Mouse (Mus musculus) hindbrain, embryonic 12.5 days (tissue): ENCODE measurements around the gene Zfp2. TPM values are rescaled to one million over a fixed set of nuclear protein-coding genes. Genes with fewer than 3 reads are reported as not detected.
A peak's percentile ranks its signal among the peaks of the same experiment; 100 is the strongest.

Source experiments
- ATAC-seq: fragments of 200-750 bp; cut with Nextera tagmentation; 2 replicates; pipeline ENCODE4 v1.8.0; 2017; ENCODE audit warnings: moderate TSS enrichment; ENCODE audit not compliant: low FRiP score
- H3K27ac ChIP-seq: fragments of 300-500 bp; sonication (generic); 2 replicates; pipeline ENCODE4 v1.5.1; 2016; ENCODE audit warnings: mild to moderate bottlenecking
- H3K27me3 ChIP-seq: fragments of 300-500 bp; sonication (generic); 2 replicates; pipeline ENCODE4 v1.6.1; 2016; ENCODE audit warnings: mild to moderate bottlenecking
- H3K36me3 ChIP-seq: fragments of 300-500 bp; sonication (generic); 2 replicates; pipeline ENCODE4 v1.6.1; 2016; ENCODE audit warnings: mild to moderate bottlenecking
- H3K4me1 ChIP-seq: fragments of 300-500 bp; sonication (generic); 2 replicates; pipeline ENCODE4 v1.6.1; 2016
- H3K4me2 ChIP-seq: fragments of 300-500 bp; sonication (generic); replicated peaks from 2 replicates; pipeline ENCODE4 v1.6.1; 2016; ENCODE audit warnings: mild to moderate bottlenecking
- H3K4me3 ChIP-seq: fragments of 300-500 bp; sonication (generic); 2 replicates; pipeline ENCODE4 v1.5.1; 2016; ENCODE audit warnings: mild to moderate bottlenecking
- H3K9ac ChIP-seq: fragments of 300-500 bp; sonication (generic); 2 replicates; pipeline ENCODE4 v1.6.1; 2016; ENCODE audit warnings: mild to moderate bottlenecking, moderate library complexity
- H3K9me3 ChIP-seq: fragments of 300-500 bp; sonication (generic); replicated peaks from 2 replicates; pipeline ENCODE4 v1.6.1; 2016; ENCODE audit warnings: mild to moderate bottlenecking
- WGBS: fragments of 180-500 bp; shearing (Covaris S2); methylation state at CpG from one replicate; pipeline ENCODE4 v1.1.7; 2016; 5-methylcytosine and 5-hydroxymethylcytosine counted together
- polyA plus RNA-seq: library from polyadenylated mRNA; unstranded; fragments of >200 nt; fragmentation: Nextera tagmentation; extraction: Ambion mirVana; gene quantifications from 2 replicates; pipeline ENCODE4 v1.2.1, GENCODE M21; 2016

Zfp2 gene
- 35.0 and 37.3 TPM in 2 replicates for polyA plus RNA-seq

DNA sequence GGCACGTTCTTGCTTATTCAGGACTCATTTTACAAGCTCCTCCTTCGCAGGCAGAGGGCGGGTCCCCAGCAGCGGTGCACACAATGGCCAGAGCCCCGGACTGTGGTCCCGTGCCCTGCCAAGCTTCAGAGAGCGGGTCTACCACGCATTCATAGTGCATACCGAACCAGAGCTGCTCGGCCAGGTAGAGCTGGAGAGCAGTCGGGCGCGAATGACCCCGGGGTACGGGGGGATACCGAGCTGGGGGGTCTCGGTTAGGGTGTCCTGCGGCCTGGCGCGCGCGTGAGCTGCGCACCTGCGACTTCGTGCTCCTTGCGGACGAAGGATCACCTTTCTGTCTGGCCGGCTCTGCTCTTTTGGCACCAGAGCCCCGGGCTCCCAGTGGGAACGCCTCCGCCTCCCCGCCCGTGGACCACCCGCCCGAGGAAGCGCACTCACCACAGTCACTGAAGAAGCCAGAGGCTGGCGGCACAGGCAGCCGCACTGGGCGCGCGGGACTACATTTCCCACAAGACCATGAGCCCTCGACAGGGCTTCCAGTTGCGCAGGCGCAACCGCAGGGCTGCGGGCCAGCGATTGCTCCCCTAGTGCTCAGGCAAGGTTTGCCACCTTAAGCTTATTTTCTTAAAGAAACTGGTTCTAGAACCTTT is at the start of gene Zfp2:
Zfp2 (minus strand) TSS at position 495 of the 650 bp plus-strand sequence.
- H3K36me3 ChIP-seq: peaks cover 31% of the 10 kb centered on the region
- H3K9ac ChIP-seq: peak within 1 kb of the TSS; percentile 91
- H3K27me3 ChIP-seq: no peaks in the 10 kb centered on the region
- H3K9me3 ChIP-seq: peaks cover 24% of the 10 kb centered on the region
- peak within 1 kb of the TSS; percentile 48 for H3K4me2 ChIP-seq
- H3K27ac ChIP-seq: peak within 1 kb of the TSS; percentile 88
- WGBS: under 1% methylated on average over 39 of the region's 47 CpGs
- peak; percentile 98 for ATAC-seq
- H3K4me1 ChIP-seq: no peaks in the 10 kb centered on the region
- peak within 1 kb of the TSS; percentile 83 for H3K4me3 ChIP-seq

DNA sequence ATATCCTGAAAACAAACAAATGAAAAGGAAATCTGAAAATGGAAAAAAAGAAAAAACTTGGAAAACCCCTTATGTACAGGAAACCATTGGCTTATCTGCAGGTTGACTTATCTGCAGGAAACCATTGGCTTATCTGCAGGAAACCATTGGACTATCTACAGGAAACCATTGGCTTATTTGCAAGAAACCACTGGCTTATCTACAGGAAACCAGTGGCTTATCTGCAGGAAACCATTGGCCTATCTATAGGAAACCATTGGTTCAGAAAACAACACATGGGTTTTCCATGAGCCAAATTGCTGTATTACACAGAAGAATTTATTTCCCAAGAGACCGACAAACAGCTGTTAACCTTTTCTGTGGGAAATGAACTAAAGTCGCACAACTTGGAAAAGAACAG is 48.9 kb upstream of the Zfp2 start:
- no peak overlapping the region for H3K4me3 ChIP-seq
- H3K27me3 ChIP-seq: no peaks in the 10 kb centered on the region
- H3K4me2 ChIP-seq: no peak overlapping the region
- no peak overlapping the region for H3K27ac ChIP-seq
- WGBS: 98% methylated on average over 2 of the region's 2 CpGs
- no peak overlapping the region for H3K9ac ChIP-seq
- no peaks in the 10 kb centered on the region for H3K9me3 ChIP-seq
- no peaks in the 10 kb centered on the region for H3K36me3 ChIP-seq
- H3K4me1 ChIP-seq: no peaks in the 10 kb centered on the region
- ATAC-seq: no peak

DNA sequence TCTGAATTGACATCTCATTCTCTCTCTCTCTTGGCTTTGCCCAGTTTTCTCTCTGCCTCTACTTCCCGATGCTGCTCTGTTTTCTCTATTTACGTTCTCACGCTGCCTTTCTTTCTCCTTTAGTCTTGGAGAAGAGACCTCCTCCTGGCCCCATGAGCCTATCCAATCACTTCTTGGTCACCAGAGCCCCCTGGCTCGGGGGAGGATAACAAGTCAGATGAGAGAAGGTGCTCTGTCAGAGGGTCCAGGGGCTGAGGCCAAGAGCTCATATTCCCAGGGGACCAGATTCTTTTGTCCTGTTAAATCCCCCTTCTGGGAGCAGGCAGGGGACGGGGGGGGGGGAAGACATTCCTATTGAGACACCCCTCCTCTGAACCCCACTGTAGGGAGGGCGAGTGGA is 37.7 kb upstream of the Zfp2 start, which contains the start of gene Prop1:
Prop1 (minus strand) TSS at position 101 of the 400 bp plus-strand sequence.
- Histone ChIP-seq H3K4me3 (no peak within 1 kb of the TSS), H3K27me3 (no peaks in the 10 kb centered on the region), H3K9ac (no peak within 1 kb of the TSS), H3K4me1 (no peaks in the 10 kb centered on the region), H3K9me3 (no peaks in the 10 kb centered on the region), H3K36me3 (no peaks in the 10 kb centered on the region), H3K27ac (no peak within 1 kb of the TSS), H3K4me2 (no peak within 1 kb of the TSS)
- ATAC-seq: no peak
- 69% methylated on average over 6 of the region's 6 CpGs for WGBS

DNA sequence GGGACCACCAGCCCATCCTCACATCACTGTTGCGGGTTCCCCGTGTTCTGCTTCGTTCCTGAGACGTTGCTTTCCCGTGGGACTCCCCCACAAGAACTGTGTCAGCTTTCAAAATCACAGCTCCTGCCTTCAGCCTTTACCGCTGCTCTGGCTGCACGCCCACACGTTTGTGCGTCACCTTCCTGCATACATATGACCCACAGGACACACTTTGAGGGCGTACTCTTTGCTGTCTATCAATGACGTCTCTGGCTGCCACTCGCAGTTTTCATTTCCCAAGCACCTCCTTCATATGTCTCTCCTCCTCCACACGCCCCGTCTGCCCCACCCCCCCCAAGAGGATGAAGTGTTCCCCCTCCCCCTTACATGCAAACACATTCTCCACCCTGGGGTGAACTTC is 36.3 kb upstream of the Zfp2 start:
- no peak overlapping the region for H3K4me2 ChIP-seq
- H3K27me3 ChIP-seq: no peaks in the 10 kb centered on the region
- WGBS: 75% methylated on average over 14 of the region's 14 CpGs
- no peak overlapping the region for H3K4me3 ChIP-seq
- H3K9me3 ChIP-seq: no peaks in the 10 kb centered on the region
- no peaks in the 10 kb centered on the region for H3K4me1 ChIP-seq
- no peak overlapping the region for H3K27ac ChIP-seq
- no peak overlapping the region for H3K9ac ChIP-seq
- no peak for ATAC-seq
- H3K36me3 ChIP-seq: no peaks in the 10 kb centered on the region

DNA sequence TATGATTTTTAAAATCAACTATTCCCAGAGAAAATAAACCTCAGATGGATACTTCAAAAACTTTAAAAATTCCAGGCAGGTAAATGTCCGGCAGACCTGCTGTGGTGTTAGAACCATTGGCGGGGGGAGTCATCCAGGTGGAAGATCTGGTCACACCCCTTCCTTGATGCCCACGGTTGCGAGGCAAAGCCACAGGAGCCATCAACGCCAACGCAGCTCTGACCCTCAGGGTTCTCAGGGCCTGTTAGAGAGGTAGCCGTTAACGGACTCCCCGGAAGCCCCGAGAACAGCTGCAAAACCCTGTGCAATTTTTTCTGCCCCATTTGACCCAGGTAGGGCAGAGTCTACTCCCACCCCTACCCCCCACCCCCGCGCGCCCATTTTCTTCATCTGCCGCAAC is 27.5 kb upstream of the Zfp2 start, which contains the start of gene 4933414I15Rik:
4933414I15Rik (minus strand) TSS at position 260 of the 400 bp plus-strand sequence.
- Histone ChIP-seq H3K4me3 (no peak within 1 kb of the TSS), H3K27me3 (no peaks in the 10 kb centered on the region), H3K36me3 (no peaks in the 10 kb centered on the region), H3K9me3 (no peaks in the 10 kb centered on the region), H3K9ac (no peak within 1 kb of the TSS), H3K4me1 (no peaks in the 10 kb centered on the region), H3K4me2 (no peak within 1 kb of the TSS), H3K27ac (no peak within 1 kb of the TSS)
- 84% methylated on average over 14 of the region's 14 CpGs for WGBS
- no peak for ATAC-seq

DNA sequence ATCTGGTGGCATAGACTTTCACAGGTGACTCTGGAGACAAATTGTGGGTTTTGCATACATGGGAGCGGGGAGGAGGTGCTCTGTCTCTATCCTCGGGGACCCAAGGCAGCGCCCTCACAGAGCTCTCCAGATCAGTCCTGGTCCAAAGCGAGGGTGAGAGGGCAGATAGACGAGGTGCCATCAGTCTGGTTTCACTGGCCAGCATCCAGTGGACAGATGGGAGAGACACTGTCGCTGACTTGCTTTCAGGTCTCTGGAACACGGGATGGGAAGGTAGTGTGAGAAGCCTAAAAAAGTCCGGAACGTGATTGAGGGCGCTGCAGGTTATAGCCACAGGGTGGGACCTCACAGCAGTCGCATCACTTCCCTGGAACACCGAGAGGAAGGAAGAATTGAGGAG is 26.4 kb upstream of the Zfp2 start:
- no peak overlapping the region for H3K4me3 ChIP-seq
- H3K27ac ChIP-seq: no peak overlapping the region
- H3K9ac ChIP-seq: no peak overlapping the region
- no peaks in the 10 kb centered on the region for H3K36me3 ChIP-seq
- ATAC-seq: no peak
- 77% methylated on average over 12 of the region's 12 CpGs for WGBS
- H3K27me3 ChIP-seq: no peaks in the 10 kb centered on the region
- H3K9me3 ChIP-seq: no peaks in the 10 kb centered on the region
- no peaks in the 10 kb centered on the region for H3K4me1 ChIP-seq
- H3K4me2 ChIP-seq: no peak overlapping the region

DNA sequence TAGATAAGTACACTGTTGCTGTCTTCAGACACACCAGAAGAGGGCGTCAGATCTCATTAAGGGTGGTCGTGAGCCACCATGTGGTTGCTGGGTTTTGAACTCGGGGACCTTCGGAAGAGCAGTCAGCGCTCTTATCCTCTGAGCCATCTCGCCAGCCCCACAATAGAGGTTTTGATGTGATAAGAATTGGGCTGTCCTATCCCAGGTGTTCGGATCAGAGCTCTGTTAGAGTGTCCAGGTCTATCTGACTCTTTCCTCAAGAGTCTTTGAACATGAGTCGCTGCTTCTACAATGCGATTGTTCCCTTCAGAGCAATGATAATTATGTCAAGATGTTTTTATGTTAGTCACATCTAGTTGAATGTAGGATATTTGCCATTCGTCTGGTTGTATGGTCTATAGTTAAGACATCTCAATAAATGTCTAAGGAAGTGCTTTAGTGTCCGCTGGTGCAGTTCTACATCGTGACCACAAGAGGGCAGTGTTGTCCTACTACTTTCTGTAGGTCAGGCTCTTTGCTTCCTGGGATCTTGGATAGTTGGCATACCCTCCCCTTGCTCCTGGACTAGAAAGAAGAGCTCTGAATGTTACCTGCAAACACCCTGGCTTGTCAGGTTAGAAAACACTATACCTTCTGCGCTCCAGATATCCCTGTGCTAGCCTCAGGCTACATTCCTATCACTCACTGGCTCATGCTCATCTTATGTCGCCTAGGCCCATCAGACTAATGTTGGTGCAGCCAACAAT is 23.8 kb upstream of the Zfp2 start:
- WGBS: 41% methylated on average over 14 of the region's 14 CpGs
- ATAC-seq: peak; percentile 56; the same call in 1 of the 2 replicates
- Histone ChIP-seq H3K4me2 (no peak overlapping the region), H3K36me3 (no peaks in the 10 kb centered on the region), H3K27ac (no peak overlapping the region), H3K4me3 (no peak overlapping the region), H3K9me3 (no peaks in the 10 kb centered on the region), H3K27me3 (no peaks in the 10 kb centered on the region), H3K9ac (no peak overlapping the region), H3K4me1 (no peaks in the 10 kb centered on the region)

DNA sequence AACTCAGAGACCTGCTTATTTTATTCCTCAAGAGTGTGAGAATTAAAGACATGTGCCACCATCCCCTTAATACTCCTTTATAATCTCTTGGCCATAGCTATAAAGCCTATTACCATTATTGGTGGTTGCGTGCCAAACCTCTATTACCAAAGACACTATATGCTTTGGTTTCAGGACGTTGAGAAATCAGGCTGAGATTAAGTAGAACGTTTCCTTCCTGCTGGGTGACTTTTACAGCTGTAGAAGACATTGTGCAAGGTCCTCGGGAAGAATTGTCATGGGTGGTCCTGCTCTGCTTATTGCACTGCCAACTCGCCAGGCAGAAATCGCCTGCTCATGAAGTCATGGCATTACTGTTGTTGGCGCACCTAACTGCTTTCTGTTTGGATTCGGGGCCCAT is 22.5 kb upstream of the Zfp2 start:
- Histone ChIP-seq H3K36me3 (no peaks in the 10 kb centered on the region), H3K4me2 (no peak overlapping the region), H3K27ac (no peak overlapping the region), H3K4me3 (no peak overlapping the region), H3K9ac (no peak overlapping the region), H3K9me3 (no peaks in the 10 kb centered on the region), H3K4me1 (no peaks in the 10 kb centered on the region), H3K27me3 (no peaks in the 10 kb centered on the region)
- 83% methylated on average over 8 of the region's 8 CpGs for WGBS
- ATAC-seq: no peak

DNA sequence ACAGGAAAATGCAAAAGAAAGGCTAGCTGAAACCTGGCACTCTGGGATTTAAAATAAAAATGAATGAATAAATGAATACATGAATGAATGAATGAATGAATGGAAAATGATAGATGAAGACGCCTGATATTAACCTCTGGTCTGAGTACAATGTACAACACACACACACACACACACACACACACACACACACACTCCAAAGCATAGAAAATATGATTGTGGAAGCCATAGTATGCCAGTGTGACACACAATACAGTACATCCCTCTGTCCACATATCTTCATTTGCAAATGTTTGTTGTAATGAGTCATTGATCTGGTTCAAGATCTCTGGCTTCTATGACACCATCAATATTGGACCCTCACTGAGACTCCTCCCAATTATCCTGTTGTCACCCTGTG is 16.1 kb upstream of the Zfp2 start:
- H3K4me3 ChIP-seq: no peak overlapping the region
- no peaks in the 10 kb centered on the region for H3K36me3 ChIP-seq
- no peaks in the 10 kb centered on the region for H3K27me3 ChIP-seq
- 79% methylated on average over 1 of the region's 1 CpGs for WGBS
- H3K4me1 ChIP-seq: peaks cover 6% of the 10 kb centered on the region
- peak; percentile 69 for ATAC-seq
- H3K9me3 ChIP-seq: no peaks in the 10 kb centered on the region
- H3K4me2 ChIP-seq: peak overlapping the region; percentile 80
- H3K27ac ChIP-seq: no peak overlapping the region
- no peak overlapping the region for H3K9ac ChIP-seq

DNA sequence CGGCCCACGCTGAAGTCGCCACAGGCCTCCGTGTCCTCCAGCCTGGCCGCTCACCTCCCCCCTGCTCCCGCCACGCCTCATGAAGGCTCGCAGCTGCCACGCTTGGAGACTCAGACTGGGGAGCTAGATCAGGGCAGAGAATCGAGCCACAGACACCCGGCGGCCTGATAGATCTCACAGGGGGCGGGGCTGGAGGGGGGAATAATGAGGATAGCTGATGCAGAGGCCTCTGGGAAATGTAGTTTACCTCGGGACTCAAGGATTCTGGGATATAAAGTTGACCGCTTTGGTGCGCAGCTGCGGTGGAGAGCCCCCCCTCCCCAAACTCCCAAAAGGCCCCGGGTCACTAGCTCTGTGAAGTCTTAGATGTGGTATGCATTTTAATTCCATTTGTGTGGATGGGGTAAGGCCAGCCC is 15.5 kb upstream of the Zfp2 start, which contains the start of gene Zfp354b:
Zfp354b (minus strand) TSS at position 183 of the 416 bp plus-strand sequence.
- Histone ChIP-seq H3K27ac (peak within 1 kb of the TSS; percentile 77), H3K4me1 (peaks cover 6% of the 10 kb centered on the region), H3K27me3 (no peaks in the 10 kb centered on the region), H3K36me3 (no peaks in the 10 kb centered on the region), H3K9ac (peak within 1 kb of the TSS; percentile 69), H3K9me3 (no peaks in the 10 kb centered on the region), H3K4me2 (peak within 1 kb of the TSS; percentile 80), H3K4me3 (peak within 1 kb of the TSS; percentile 62)
- under 1% methylated on average over 18 of the region's 18 CpGs for WGBS
- ATAC-seq: peak; percentile 97

DNA sequence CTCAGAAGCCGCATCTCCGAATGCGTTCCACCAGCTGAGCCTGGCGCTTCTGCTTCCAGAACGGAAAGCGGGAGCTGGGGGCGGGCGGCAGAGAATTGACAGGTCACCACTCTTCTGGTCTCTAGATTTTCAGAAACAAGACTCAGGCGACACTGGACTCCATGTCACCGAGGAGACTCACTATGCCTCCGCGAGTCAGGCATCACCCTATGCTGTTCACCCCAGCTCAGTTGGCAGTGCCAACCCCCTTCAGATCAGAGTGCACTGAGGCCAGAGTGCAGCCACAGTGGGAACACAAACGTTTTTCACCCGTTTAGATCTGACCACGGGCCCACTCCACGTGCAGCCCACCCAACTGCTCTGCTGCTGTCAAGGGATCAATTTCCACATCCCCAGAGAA is 15.1 kb upstream of the Zfp2 start:
- 2% methylated on average over 16 of the region's 16 CpGs for WGBS

DNA sequence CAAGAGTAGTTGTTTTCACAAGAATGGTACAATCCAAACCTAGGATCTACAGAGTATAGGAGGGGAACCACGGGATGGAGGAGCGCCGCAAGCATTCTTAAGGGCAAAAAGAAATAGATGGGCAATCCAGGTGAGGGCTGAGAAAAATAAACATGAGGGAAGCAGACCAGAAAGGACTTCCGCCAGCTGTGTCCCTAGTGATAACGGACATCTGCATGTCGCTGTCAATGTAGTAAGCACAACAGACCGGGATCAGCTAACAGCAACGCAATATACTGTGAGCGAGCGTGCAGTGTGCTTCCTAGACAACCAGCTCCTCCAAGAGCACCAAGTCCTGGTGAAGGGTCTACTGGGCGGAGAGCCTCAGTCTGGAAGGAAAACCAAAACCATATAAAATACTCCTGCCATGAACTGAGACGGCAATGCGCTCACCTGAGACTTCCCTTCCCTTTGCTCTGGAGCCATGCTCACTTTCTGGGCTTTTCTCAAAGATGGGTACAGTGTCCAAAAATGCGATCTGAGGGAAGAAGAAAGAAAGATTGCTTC is 14.6 kb upstream of the Zfp2 start:
- H3K27ac ChIP-seq: peak overlapping the region; percentile 77; the same call in 1 of the 2 replicates
- 34% methylated on average over 14 of the region's 14 CpGs for WGBS

More for the DNA sequence above, 15.1 kb upstream of the Zfp2 start:
- peaks cover 6% of the 10 kb centered on the region for H3K4me1 ChIP-seq
- no peaks in the 10 kb centered on the region for H3K27me3 ChIP-seq
- no peaks in the 10 kb centered on the region for H3K9me3 ChIP-seq
- peak; percentile 73 for ATAC-seq
- peak overlapping the region; percentile 77 for H3K27ac ChIP-seq
- H3K4me2 ChIP-seq: peak overlapping the region; percentile 80
- H3K9ac ChIP-seq: peak overlapping the region; percentile 69
- H3K36me3 ChIP-seq: no peaks in the 10 kb centered on the region
- H3K4me3 ChIP-seq: peak overlapping the region; percentile 62

More for the DNA sequence above, 14.6 kb upstream of the Zfp2 start:
- no peak for ATAC-seq
- H3K36me3 ChIP-seq: no peaks in the 10 kb centered on the region
- no peaks in the 10 kb centered on the region for H3K27me3 ChIP-seq
- peak overlapping the region; percentile 69 for H3K9ac ChIP-seq
- no peaks in the 10 kb centered on the region for H3K9me3 ChIP-seq
- H3K4me3 ChIP-seq: peak overlapping the region; percentile 62
- peak overlapping the region; percentile 80 for H3K4me2 ChIP-seq
- H3K4me1 ChIP-seq: peaks cover 6% of the 10 kb centered on the region
